Mouse (Mus musculus) neural tube, embryonic 15.5 days (tissue): Measurements from ENCODE around the gene Pepd. TPM values are rescaled to one million over a fixed set of nuclear protein-coding genes. Genes with fewer than 3 reads are reported as not detected.

Source experiments
- ATAC-seq: fragments of 200-750 bp; cut with Nextera tagmentation; 2 replicates; pipeline ENCODE4 v1.8.0; 2017; ENCODE audit warnings: mild to moderate bottlenecking, moderate TSS enrichment, moderate library complexity; ENCODE audit not compliant: low FRiP score
- H3K27ac ChIP-seq: fragments of 300-500 bp; sonication (generic); replicated peaks from 2 replicates; pipeline ENCODE4 v1.5.1; 2015; ENCODE audit warnings: mild to moderate bottlenecking, inconsistent platforms
- H3K27me3 ChIP-seq: fragments of 300-500 bp; sonication (generic); replicated peaks from 2 replicates; pipeline ENCODE4 v1.6.1; 2015; ENCODE audit warnings: inconsistent platforms
- H3K36me3 ChIP-seq: fragments of 300-500 bp; sonication (generic); 2 replicates; pipeline ENCODE4 v1.6.1; 2015; ENCODE audit warnings: inconsistent platforms
- H3K4me1 ChIP-seq: fragments of 300-500 bp; sonication (generic); 2 replicates; pipeline ENCODE4 v1.6.1; 2015; ENCODE audit warnings: inconsistent platforms
- H3K4me2 ChIP-seq: fragments of 300-500 bp; sonication (generic); 2 replicates; pipeline ENCODE4 v1.6.1; 2015; ENCODE audit warnings: inconsistent platforms, mild to moderate bottlenecking, moderate library complexity
- H3K4me3 ChIP-seq: fragments of 300-500 bp; sonication (generic); replicated peaks from 2 replicates; pipeline ENCODE4 v1.5.1; 2015; ENCODE audit warnings: mild to moderate bottlenecking, inconsistent platforms
- H3K9ac ChIP-seq: fragments of 300-500 bp; sonication (generic); replicated peaks from 2 replicates; pipeline ENCODE4 v1.6.1; 2015; ENCODE audit warnings: mild to moderate bottlenecking, inconsistent platforms
- H3K9me3 ChIP-seq: fragments of 300-500 bp; sonication (generic); replicated peaks from 2 replicates; pipeline ENCODE4 v1.6.1; 2016; ENCODE audit warnings: inconsistent platforms
- WGBS: fragments of 180-500 bp; shearing (Covaris S2); methylation state at CpG from one replicate; pipeline ENCODE4 v1.1.7; 2015; ENCODE audit warnings: mixed read lengths; 5-methylcytosine and 5-hydroxymethylcytosine counted together
- microRNA-seq: library from miRNA; unstranded; fragments of <30 nt; microRNA quantifications from one replicate; pipeline ENCODE4, GENCODE M21; 2017
- polyA plus RNA-seq: library from polyadenylated mRNA; unstranded; fragments of >200 nt; fragmentation: Nextera tagmentation; extraction: Ambion mirVana; gene quantifications from 2 replicates; pipeline ENCODE4 v1.2.1, GENCODE M21; 2015

The Pepd gene
- polyA plus RNA-seq, 1 experiment from 2014 or later, result 67.5 TPM

DNA sequence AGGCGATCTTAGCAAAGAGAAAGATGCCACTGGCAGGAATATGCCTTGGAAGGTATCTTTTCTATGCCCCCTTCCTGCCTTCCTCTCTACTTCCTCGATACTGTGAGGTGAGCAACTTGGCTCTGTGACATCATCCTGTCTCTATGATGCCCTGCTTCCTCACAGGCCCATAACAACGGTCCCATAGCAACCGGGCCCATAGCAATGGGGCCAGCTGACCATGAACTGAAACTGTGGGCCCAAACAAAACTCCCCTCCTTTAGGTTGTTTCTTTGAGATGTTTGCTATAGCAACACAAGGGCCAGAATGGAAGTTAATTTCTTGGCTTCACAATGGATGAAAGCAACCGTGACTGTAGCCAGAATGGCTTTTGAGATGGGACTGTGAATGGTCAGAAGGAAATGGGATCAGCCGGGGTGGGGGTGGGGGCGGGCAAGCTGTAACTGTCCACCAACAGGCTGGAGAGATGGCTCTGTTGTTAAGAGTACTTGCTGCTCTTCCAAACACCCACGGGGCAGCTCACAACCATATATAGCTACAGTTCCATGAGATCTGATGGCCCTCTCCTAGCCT lies 154.5 kb downstream of the Pepd start:
- no peaks in the 10 kb centered on the region for H3K36me3 ChIP-seq
- 0 out of 2 replicates have a peak, but pooled peaks have one; percentile 24 for ATAC-seq
- H3K4me1 ChIP-seq, result no peaks in the 10 kb centered on the region
- WGBS, result 38% methylated on average over 8 of the region's 8 CpGs
- H3K4me2 ChIP-seq, result no peak overlapping the region
- no peak overlapping the region for H3K9ac ChIP-seq
- no peak overlapping the region for H3K27ac ChIP-seq
- H3K4me3 ChIP-seq, result no peak overlapping the region
- no peaks in the 10 kb centered on the region for H3K9me3 ChIP-seq
- H3K27me3 ChIP-seq, result no peaks in the 10 kb centered on the region

GRCm38 (mm10) chr7:35076645-35077044 lies 164.5 kb downstream of the Pepd start:
- no peak overlapping the region for H3K9ac ChIP-seq
- WGBS, result 50% methylated on average over 5 of the region's 5 CpGs
- no peaks in the 10 kb centered on the region for H3K4me1 ChIP-seq
- H3K36me3 ChIP-seq, result no peaks in the 10 kb centered on the region
- no peak overlapping the region for H3K4me2 ChIP-seq
- no peaks in the 10 kb centered on the region for H3K27me3 ChIP-seq
- no peak for ATAC-seq
- H3K27ac ChIP-seq, result no peak overlapping the region
- H3K4me3 ChIP-seq, result no peak overlapping the region
- H3K9me3 ChIP-seq, result no peaks in the 10 kb centered on the region

DNA sequence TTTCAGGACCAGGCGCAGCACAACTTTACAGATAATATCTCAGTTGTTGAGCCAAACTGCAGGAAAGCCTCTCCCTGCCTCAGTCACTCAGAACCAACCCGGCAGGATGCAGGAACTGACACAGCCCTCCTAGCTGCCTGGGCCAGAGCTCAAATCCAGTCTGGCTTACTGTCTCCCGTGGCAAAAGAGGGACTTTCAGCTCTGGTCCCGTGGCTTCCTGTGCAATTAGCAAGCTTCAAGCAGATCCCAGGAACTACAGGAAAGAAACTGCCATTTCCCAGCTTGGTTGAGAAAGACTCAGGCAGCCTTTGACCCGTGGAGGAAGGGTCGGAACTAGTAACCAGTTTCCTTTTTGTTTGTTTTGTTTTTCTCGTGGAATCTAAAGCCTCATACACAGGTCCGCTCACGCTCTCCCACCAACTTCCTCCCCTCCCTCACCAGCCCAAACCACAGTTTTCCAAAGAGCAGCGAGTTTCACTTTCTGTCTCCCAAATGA lies 168.7 kb downstream of the Pepd start:
- peaks cover 6% of the 10 kb centered on the region for H3K4me1 ChIP-seq
- no peak overlapping the region for H3K9ac ChIP-seq
- no peaks in the 10 kb centered on the region for H3K27me3 ChIP-seq
- no peak overlapping the region for H3K4me2 ChIP-seq
- 58% methylated on average over 10 of the region's 10 CpGs for WGBS
- H3K27ac ChIP-seq, result no peak overlapping the region
- H3K36me3 ChIP-seq, result no peaks in the 10 kb centered on the region
- ATAC-seq, result no peak
- H3K4me3 ChIP-seq, result no peak overlapping the region
- no peaks in the 10 kb centered on the region for H3K9me3 ChIP-seq

GRCm38 (mm10) chr7:35081406-35082104 lies 169.4 kb downstream of the Pepd start:
- no peaks in the 10 kb centered on the region for H3K9me3 ChIP-seq
- peaks cover 12% of the 10 kb centered on the region for H3K4me1 ChIP-seq
- no peak overlapping the region for H3K4me2 ChIP-seq
- no peaks in the 10 kb centered on the region for H3K36me3 ChIP-seq
- ATAC-seq, result no peak
- H3K9ac ChIP-seq, result no peak overlapping the region
- H3K27ac ChIP-seq, result no peak overlapping the region
- H3K27me3 ChIP-seq, result no peaks in the 10 kb centered on the region
- no peak overlapping the region for H3K4me3 ChIP-seq
- WGBS, result 81% methylated on average over 9 of the region's 9 CpGs

DNA sequence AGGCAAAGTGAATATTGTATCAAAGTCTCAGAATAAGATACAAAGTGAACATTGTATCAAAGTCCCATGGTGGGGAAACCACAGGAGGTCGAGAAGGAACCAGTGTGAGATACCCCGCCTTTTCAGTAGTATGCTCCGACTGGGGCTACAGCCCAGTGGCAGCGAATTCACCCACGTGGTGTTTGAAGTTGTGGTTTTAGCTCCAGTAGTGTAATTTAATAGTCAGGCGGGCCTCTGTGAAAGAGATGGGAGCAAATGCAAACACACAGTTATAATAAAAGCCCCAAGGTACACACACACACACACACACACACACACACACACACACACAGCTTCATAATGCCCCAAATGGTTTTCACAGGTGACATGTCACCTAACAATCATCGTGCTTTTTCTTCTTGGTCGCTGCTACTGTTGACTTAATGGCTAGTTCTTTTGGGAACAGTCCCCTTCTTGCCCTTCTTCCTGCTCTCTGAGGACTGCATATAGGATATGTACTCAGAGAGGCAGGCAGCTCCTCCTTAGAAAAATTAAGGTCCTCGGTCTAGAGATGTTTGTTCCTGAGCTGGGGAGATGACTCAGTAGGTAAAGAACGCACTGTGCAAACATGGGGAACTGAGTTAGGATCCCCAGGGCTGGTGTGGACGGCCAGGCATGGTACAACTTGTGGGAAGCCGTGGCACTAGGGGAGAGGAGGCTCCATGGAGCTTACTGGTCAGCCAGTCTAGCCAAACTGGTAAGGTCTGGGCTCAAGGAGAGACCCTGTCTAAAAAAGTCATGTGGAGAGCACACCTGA lies 172.6 kb downstream of the Pepd start:
- 80% methylated on average over 12 of the region's 12 CpGs for WGBS
- ATAC-seq, result no peak
- H3K27ac ChIP-seq, result no peak overlapping the region

GRCm38 (mm10) chr7:35086271-35086861 lies 174.2 kb downstream of the Pepd start:
- WGBS, result 1% methylated on average over 21 of the region's 21 CpGs
- Histone ChIP-seq H3K9me3 (no peaks in the 10 kb centered on the region), H3K4me3 (peak overlapping the region; percentile 20), H3K4me1 (peaks cover 23% of the 10 kb centered on the region), H3K27me3 (no peaks in the 10 kb centered on the region), H3K9ac (0 out of 2 replicates have a peak overlapping the region, but pooled peaks have one; percentile 20), H3K36me3 (no peaks in the 10 kb centered on the region), H3K27ac (no peak overlapping the region), H3K4me2 (peak overlapping the region; percentile 60)
- ATAC-seq, result peak; percentile 75

More for the DNA sequence above, 172.6 kb downstream of the Pepd start:
- Histone ChIP-seq H3K4me1 (peaks cover 23% of the 10 kb centered on the region), H3K27me3 (no peaks in the 10 kb centered on the region), H3K4me2 (no peak overlapping the region), H3K36me3 (no peaks in the 10 kb centered on the region), H3K9ac (no peak overlapping the region), H3K9me3 (no peaks in the 10 kb centered on the region), H3K4me3 (no peak overlapping the region)

DNA sequence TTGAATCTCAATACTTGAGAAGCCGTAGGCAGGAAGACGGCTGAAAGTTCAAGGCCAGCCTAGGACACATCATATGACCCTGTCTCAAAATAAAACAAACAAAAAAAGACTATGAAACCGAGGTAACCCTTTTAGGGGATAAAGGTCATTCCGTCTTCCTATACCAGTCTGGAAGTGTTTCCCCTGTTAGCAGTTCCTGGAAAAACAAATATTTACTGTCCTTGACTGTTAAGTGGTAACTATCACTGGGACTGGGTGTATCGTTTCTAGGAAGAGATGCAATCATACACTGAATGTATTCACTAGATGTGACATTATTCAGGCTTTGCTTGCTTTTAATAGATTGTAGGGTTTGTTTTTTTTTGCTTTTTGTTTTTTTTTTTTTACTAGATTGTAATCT lies 178.4 kb downstream of the Pepd start:
- Histone ChIP-seq H3K4me3 (no peak overlapping the region), H3K4me1 (peaks cover 19% of the 10 kb centered on the region), H3K9me3 (no peaks in the 10 kb centered on the region), H3K27ac (no peak overlapping the region), H3K36me3 (no peaks in the 10 kb centered on the region), H3K4me2 (no peak overlapping the region), H3K9ac (no peak overlapping the region), H3K27me3 (no peaks in the 10 kb centered on the region)
- ATAC-seq, result no peak
- 84% methylated on average over 5 of the region's 5 CpGs for WGBS

Small RNA genes within 50 kb of the gene (microRNA-seq; reads per million reads assigned to microRNA genes)
- not detected for gene Gm25033

Other genes with a start within 250 kb of the Pepd start
- 13.2 and 13.3 TPM in 2 replicates for gene Chst8, start 99.7 kb upstream of the Pepd start, polyA plus RNA-seq
- 27.5 and 29.5 TPM in 2 replicates for gene Cebpg, start 144.2 kb downstream of the Pepd start, polyA plus RNA-seq
- 0.74 and 1.9 TPM in 2 replicates for gene Cebpa, start 206.9 kb downstream of the Pepd start, polyA plus RNA-seq